Mouse (Mus musculus) forebrain, embryonic 10.5 days (tissue): ENCODE measurements at regions not wholly inside any gene's neighbourhood (a gene's known extent, or its start where the extent isn't known, plus 50 kb on each side); places are given as distances from the start of the nearest gene placed in this dataset.
A peak's percentile ranks its signal among the peaks of the same experiment; 100 is the strongest.
"Not testable (repeated sequence)": the region's sequence is repeated elsewhere in the genome, so short reads cannot be mapped to it uniquely, and the experiment has no call there.

ENCODE experiments used
- DNase-seq: peaks from one replicate; pipeline ENCODE4 v3.0.0-alpha.2; 2017; ENCODE audit warnings: low spot score; ENCODE audit errors: extremely low spot score
- H3K27ac ChIP-seq: fragments of 300-500 bp; sonication (generic); 2 replicates; pipeline ENCODE4 v1.5.1; 2016; ENCODE audit warnings: mild to moderate bottlenecking
- H3K27me3 ChIP-seq: fragments of 300-500 bp; sonication (generic); 2 replicates; pipeline ENCODE4 v1.6.1; 2016; ENCODE audit warnings: mild to moderate bottlenecking; ENCODE audit not compliant: poor library complexity, severe bottlenecking
- H3K36me3 ChIP-seq: fragments of 300-500 bp; sonication (generic); replicated peaks from 2 replicates; pipeline ENCODE4 v1.6.1; 2016; ENCODE audit warnings: mild to moderate bottlenecking, moderate library complexity
- H3K4me1 ChIP-seq: fragments of 300-500 bp; sonication (generic); 2 replicates; pipeline ENCODE4 v1.6.1; 2016
- H3K4me3 ChIP-seq: fragments of 300-500 bp; sonication (generic); 2 replicates; pipeline ENCODE4 v1.5.1; 2016; ENCODE audit warnings: mild to moderate bottlenecking, moderate library complexity
- H3K9me3 ChIP-seq: fragments of 300-500 bp; sonication (generic); 2 replicates; pipeline ENCODE4 v1.6.1; 2016; ENCODE audit warnings: mild to moderate bottlenecking, moderate library complexity
- WGBS: fragments of 180-500 bp; shearing (Covaris S2); methylation state at CpG from one replicate; pipeline ENCODE4 v1.1.7; 2016; 5-methylcytosine and 5-hydroxymethylcytosine counted together

DNA sequence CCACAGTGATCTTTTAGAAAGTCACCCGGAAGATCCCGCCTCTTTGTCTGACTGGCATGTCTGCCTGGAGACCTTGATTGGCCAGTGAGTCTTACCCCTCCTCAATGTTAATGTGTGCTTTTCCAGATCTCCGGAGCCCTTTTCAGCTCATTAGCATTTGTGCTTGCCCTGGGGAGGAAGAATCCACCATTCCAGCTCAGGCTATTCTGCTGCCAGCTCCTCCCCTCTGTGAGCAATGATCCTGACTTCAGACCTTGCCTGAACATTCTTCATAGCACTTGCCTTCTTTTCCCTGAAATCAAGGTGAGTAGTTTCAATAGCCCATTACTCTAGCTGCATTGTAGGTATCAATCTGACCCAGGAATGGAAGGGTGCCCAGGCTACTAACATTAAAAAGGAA lies 102.2 kb upstream of the Gm10767 start:
- H3K4me1 ChIP-seq, H3K4me3 ChIP-seq, DNase-seq, H3K27ac ChIP-seq, H3K36me3 ChIP-seq, H3K27me3 ChIP-seq: not testable (repeated sequence)
- WGBS = 83% methylated on average over 3 of the region's 3 CpGs
- peaks cover 17% of the 10 kb centered on the region for H3K9me3 ChIP-seq

DNA sequence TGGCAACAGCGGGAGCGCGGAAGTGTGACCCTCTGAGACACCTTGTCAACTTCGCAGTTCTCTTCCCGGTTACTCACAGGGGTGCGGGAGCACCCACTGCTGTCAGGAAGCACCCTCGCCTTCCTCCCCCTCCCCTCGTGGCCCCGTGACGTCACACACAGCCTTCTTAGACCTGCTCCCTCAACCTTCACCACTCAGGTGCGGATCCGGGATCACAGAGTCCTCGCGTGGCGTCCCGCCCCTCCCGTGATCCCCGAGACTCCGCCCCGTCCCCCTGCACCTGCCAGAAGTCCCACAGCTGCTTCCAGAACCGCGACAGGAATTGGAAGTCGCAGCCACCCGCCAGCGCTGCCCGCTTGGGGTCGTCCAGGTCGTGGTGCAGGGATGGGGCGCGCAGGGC lies 97.1 kb upstream of the Gm10767 start:
- H3K27me3 ChIP-seq, DNase-seq, H3K4me1 ChIP-seq, H3K27ac ChIP-seq, H3K36me3 ChIP-seq: not testable (repeated sequence)
- H3K4me3 ChIP-seq = peak overlapping the region; percentile 16
- 8% methylated on average over 26 of the region's 30 CpGs for WGBS
- H3K9me3 ChIP-seq = peaks cover 14% of the 10 kb centered on the region
